Mouse (Mus musculus) natural killer cell, adult 2 months (primary cell): ENCODE data around the gene Nrf1.

ENCODE experiments used
- DNase-seq, 2 experiments: peaks; one replicate each; pipeline ENCODE4 v3.0.0; 2022; ENCODE audit warnings: low spot score in 2 of 2

Nrf1 gene

GRCm38 (mm10) chr6:30175225-30175917 lies 127.6 kb downstream of the Nrf1 start:
- no peak for DNase-seq

- DNase-seq: no peak
Observed at GRCm38 (mm10) chr6:30175918-30176421, 128.2 kb downstream of the Nrf1 start.

- no peak for DNase-seq
Observed at GRCm38 (mm10) chr6:30176496-30176895, 128.7 kb downstream of the Nrf1 start.

GRCm38 (mm10) chr6:30177305-30177704 lies 129.5 kb downstream of the Nrf1 start:
- no peak for DNase-seq

- no peak for DNase-seq
Observed at GRCm38 (mm10) chr6:30178023-30178639, 130.3 kb downstream of the Nrf1 start.

- no peak for DNase-seq
Observed at GRCm38 (mm10) chr6:30179046-30179445, 131.3 kb downstream of the Nrf1 start.

- no peak for DNase-seq
Observed at GRCm38 (mm10) chr6:30180321-30180720, 132.5 kb downstream of the Nrf1 start.

- DNase-seq: no peak
Observed at GRCm38 (mm10) chr6:30182038-30182437, 134.2 kb downstream of the Nrf1 start.

- DNase-seq: no peak
Observed at GRCm38 (mm10) chr6:30183624-30184023, 135.8 kb downstream of the Nrf1 start.

GRCm38 (mm10) chr6:30195656-30196055 lies 147.9 kb downstream of the Nrf1 start:
- DNase-seq: no peak

GRCm38 (mm10) chr6:30196143-30196542 lies 148.4 kb downstream of the Nrf1 start:
- DNase-seq: no peak
